Mouse (Mus musculus) layer of hippocampus, postnatal 14 days (tissue): ENCODE measurements around the gene Mapk3. TPM values are rescaled to one million over a fixed set of nuclear protein-coding genes. Genes with fewer than 3 reads are reported as not detected.
A peak's percentile ranks its signal among the peaks of the same experiment; 100 is the strongest.

ENCODE experiments used
- DNase-seq, 2 experiments: peaks; one replicate each; pipeline ENCODE4 v3.0.0; 2021 to 2022; ENCODE audit warnings: low spot score in 2 of 2, mixed read lengths in 1 of 2
- total RNA-seq, 2 experiments: library from RNA; stranded (reverse); gene quantifications; 2 replicates each; pipeline ENCODE4 v1.2.3; 2021

The Mapk3 gene
- total RNA-seq, 2 experiments from 2014 or later, result 137 to 142 TPM

- no peak for DNase-seq
These were observed 22.4 kb downstream of the Mapk3 start for GRCm38 (mm10) chr7:126781661-126782370.

DNA sequence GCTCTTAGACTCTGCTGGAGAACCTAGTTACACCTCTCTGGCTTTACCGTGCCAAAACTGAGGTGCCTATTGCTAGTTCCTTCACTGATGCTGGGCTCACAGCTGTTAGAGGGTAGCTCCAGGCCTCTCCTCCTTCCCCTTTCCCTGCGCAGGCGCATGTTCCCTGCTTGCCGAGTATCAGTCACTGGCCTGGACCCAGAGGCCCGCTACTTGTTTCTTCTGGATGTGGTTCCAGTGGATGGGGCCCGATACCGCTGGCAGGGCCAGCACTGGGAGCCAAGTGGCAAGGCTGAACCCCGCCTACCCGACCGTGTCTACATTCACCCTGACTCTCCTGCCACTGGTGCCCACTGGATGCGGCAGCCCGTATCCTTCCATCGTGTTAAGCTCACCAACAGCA lies 23.3 kb downstream of the Mapk3 start:
- no peak for DNase-seq

DNA sequence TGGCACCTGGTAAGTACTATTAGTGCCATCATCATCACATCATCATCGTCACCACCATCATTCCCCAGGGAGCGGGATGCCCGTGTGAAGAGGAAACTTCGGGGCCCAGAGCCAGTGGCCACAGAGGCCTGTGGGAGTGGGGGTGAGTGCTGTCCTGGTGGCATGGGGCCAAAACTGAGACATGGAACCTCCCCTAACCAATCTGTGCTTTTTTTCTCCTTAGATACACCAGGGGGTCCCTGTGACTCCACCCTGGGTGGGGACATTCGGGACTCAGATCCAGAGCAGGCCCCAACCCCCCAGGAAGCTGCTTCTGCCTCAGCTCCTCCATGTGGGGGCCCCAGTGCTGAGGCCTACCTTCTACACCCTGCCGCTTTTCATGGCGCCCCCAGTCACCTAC lies 25.1 kb downstream of the Mapk3 start:
- no peak for DNase-seq

- DNase-seq, result no peak
These were observed 25.7 kb downstream of the Mapk3 start for GRCm38 (mm10) chr7:126785056-126785455.

GRCm38 (mm10) chr7:126786142-126786541 lies 26.7 kb downstream of the Mapk3 start:
- DNase-seq, result no peak

- no peak for DNase-seq
These were observed 29.7 kb downstream of the Mapk3 start for GRCm38 (mm10) chr7:126789141-126789540.

- DNase-seq, result peak; percentile 93 to 97
These were observed 32.7 kb downstream of the Mapk3 start, which contains the start of gene Ppp4c for GRCm38 (mm10) chr7:126791851-126792720. Ppp4c (minus strand) TSS chr7:126792496.

DNA sequence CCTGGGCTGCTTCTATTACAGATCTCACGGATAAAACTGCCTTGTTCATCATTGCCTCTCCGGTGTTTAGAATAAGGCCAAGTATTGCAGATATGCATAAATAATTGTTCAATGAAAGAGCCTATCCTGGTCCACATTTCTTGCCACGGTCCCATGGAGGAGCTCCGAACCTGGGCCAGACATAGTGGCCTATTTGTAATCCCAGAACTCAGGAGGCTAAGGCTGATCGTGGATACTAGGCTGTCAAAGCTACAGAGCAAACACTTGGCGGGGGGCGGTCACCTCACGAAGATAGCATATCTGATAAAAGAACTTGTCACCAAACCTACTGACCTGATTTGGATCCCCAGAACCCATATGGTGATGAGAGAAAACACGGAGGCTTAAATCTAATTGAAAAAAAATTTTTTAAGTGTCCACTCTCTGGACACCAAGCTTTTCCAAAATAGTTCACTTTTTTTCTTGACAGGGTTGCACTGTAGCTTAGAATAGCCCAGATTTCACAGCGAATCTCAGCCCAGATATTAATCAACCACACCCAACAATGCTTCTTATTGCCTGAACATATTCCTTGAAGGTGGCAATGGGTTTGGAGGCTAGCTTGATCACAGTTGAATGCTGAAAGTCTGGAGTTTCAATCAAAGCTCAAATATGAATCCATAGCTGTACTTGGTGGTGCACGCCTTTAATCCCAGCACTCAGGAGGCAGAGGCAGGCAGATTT lies 33.5 kb downstream of the Mapk3 start:
- no peak for DNase-seq

DNA sequence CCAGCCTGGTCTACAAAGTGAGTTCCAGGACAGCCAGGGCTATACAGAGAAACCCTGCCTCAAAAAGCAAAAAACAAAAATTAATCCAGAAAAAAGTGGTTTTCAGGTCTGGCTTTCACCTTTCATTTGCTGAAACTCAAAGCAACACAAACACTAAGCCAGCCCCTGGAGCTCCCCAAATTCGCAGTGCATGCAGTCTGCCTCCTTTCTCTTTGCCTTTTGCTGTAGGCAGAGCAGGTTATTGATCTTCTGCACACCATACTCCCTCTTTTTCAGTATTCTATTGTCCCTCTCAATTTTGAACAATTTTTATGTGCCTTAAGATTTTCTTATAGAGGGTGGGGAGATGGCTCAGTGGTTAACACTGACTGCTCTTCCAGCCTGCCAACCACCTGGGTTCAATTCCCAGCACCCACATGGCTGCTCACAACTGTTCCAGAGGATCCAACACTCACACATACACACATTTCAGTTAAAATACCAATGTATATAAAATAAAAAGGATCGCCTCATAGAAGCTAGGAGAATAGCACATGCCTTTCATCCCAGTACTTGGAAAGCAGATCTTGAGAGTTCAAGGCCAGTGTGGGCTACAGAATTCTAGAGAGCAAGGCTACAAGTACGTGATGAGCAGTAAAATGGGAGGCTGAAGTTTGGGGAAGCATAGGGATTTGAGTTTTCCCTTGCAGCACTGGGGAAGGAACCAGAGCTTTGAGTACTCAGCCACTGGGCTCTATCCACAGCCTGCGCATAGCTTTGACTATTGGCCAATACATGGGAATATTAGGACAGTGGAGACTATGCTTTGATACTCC lies 34.3 kb downstream of the Mapk3 start:
- DNase-seq, result no peak

DNA sequence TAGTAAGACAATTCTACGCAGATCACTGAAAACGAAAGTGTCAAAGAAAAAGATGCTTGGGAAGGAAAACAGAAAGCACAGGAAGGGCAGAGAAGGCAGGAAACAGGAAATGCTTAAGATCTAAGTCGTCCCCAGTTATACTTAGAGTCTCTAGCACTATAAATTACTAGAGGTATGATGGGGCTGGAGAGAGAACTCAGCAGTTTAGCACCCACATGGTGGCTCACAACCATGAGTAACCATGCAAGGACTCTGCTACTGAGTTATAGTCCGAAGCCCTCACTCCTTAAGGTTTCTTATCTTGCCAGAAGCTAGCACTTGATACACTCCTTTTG lies 34.8 kb downstream of the Mapk3 start:
- no peak for DNase-seq

DNA sequence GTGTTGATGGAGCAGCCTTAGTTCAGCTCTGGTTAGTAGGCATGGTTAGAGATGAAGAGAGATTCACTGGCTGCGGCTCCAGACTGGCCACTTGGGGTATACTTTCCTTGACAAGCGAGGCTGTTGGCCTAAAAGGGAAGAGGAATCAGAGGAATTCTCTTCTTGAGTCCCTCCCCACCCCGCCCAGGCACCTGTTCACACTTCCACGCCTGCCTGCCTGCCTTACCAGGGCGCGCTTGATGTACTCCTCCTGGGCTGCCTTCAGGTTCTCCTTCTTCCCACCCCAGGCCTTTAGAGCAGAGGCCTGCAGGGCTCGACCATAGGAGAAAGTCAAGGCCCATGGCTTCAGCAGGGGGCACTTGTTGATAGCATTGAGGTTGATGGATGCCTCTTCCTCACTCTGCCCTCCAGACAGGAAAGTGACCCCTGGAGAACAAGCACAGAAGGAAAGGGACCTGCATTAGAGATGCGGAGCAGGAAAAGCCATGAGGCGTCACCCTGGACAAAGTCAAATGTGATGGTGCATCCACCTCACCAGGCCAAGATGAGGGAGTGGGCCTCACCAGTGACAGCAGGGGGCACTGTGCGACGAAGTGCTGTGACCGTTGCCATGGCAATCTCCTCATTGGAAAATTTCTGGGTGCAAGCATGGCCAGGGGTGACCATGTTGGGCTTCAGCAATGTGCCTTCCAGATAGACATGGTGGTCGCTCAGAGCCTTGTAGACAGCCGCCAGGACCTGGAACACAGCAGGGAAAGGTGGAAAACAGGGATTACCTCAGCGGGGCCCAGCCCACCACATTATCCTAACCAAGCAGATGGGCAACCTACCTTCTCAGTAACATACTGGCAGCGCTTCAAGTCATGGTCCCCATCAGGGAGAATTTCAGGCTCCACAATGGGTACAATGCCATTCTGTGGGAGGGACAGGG lies 36.3 kb downstream of the Mapk3 start:
- peak in 1 of 2 experiments; percentile 24 for DNase-seq

DNA sequence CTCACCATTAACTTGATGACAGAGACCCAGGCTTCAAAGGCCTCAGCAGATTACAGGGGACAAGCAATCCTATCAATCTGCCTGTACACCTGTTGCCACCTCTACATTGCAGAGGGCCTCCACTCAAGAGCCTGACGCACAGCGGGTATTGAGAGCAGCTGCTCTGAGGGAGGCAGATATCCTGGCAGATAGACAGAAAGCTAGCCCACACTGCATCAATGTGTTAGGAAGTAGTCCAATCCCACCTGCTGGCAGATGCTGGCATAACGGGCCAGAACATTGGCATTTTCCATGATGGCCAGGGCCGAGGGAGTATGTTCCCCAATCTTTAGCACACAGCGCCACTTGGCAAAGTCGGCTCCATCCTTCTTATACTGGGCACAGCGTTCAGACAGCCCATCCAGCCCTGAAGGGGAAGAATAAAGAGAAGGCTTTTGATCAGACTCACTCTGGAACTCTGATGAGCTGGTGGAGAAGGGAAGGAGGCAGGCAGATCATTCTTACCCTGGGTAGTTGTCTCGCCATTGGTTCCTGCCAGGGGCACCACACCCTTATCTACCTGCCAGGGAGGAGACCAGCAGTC lies 37.0 kb downstream of the Mapk3 start:
- DNase-seq, result peak; percentile 65 to 75

- no peak for DNase-seq
These were observed 38.2 kb downstream of the Mapk3 start, which contains the start of gene Fam57b for GRCm38 (mm10) chr7:126797411-126798126. Fam57b (plus strand) TSS chr7:126797668.

DNA sequence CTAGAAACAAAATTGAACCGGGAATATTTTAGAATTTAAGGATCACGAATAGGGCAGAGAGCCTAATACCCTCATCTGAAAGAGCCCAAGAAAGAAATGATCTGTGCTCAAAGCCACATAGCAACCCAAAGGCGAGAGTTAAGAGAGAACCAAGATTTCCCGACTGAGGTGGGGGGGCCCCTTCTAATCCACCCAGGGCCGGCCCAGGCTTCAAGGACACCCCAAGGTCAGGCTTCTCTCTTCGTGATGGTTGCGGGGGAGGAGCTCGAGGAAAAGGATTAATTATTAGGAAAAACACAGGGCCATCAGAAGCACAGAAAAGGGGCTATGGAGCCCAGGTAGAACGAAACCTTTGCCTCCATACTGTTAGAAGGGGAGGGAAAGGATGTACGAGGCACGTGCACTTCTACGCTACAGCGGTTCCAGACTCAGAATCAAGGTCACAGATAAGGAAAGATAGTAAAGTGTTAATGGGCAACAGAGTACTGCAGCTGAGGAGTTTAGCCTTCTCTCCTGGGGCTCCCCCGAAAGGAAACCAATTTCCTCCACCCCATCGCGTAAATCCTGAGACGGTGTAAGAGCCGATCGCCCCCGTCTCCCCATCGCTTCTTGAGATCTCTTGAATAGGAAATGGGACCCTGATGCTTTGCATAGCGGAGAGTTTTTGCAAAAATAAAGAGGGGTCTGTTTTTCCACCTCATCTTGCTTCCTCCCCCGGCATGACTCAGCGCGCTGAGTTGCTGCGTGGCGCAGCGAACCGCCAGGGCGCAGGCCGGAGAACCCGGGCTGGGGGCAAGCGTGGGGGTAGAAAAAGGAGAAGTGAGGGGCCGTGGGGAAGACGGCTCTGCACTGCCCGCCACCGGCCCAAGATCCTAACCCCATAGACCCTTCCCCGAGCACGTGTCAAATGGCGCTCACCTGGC lies 39.0 kb downstream of the Mapk3 start:
- no peak for DNase-seq

GRCm38 (mm10) chr7:126799050-126799467 lies 39.7 kb downstream of the Mapk3 start:
- DNase-seq, result peak; percentile 95 to 99

DNA sequence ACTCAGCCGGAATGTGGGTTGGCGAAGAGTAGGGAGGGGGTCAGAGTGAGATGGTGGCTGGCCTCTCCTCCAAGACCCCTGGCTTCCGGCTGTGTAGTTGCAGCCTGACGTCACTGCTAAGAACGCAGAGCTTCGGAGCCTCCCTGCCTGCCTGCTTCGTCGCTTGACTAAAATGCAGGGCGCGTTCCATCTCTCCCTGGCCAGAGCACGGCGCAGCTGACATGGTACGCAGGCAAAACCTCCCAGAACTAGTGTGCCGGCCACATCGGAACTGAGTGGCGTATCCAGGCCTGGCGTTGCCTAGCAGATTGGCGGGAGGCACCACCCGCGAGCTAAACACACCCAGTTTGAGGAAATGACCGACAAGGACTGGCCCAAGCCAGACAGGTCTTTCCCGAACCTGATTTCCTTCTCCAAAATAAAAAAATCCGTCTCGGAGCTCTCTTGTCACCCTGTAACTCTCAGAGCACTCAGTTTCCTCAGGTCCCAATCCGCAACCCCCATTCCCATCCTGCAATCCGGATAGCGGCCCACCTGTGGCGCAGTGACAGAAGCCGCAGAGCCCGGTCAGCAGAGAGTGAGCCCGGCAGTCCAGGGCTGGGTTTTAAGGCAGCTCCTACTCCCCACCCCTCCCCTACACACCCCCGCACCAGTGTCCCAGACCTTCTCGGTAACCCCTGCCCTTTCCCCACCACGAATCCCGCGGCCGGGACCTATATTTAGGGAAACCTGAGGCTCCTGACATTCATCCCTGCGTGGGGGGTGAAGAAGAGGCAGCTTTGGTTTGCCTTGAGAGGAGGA lies 40.3 kb downstream of the Mapk3 start:
- DNase-seq, result no peak
